Mouse (Mus musculus): ENCODE results near the gene Immp2l.
A peak's percentile ranks its signal among the peaks of the same experiment; 100 is the strongest.
"Not testable (repeated sequence)": the region's sequence is repeated elsewhere in the genome, so short reads cannot be mapped to it uniquely, and the experiment has no call there.

The Immp2l gene

DNA sequence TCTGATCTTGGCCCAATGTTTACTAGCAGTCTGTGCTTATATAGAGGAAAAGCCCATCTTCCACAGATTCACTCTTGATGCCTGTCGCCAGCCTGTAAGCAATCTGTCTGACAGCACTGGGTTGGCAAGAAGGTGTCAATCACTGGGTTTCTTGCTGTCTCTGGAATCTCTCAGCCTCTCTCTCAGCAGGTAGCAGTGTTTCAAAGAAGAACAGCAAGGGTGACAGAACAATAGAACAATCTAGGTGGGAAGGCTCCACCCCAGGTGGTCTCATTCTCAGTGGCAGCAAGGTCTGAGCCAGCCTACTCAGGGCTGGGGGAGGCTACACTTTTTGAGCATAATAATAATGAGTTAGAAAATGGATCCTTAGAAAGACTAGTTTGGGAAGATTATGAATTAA lies 693.1 kb downstream of the Immp2l start:
- DNase-seq (ENCODE audit: low read depth): no peak

DNA sequence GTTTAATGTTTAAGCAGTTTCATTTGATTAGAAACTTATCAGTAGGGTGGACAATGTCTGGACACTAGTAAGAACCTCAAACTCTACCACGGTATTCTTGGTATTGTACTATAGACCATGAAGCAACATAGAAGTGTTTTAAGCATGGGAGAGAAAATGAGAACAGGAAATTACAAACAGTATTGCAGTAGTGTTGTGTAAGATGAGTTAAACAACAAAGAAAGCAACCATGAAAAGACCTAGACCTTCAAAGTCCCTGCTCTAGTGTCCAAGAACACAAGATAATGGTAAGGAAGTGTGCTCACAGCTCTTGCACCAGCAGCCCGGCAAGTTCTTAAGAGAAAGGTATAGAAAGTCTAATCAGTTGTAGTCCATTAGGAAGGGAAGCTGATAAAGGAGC lies 700.7 kb downstream of the Immp2l start:
- DNase-seq (ENCODE audit: low read depth): no peak

- DNase-seq (ENCODE audit: low read depth): no peak
These were observed 702.8 kb downstream of the Immp2l start for GRCm38 (mm10) chr12:41726720-41727119.

- no peak for DNase-seq (ENCODE audit: low read depth)
These were observed 703.3 kb downstream of the Immp2l start for GRCm38 (mm10) chr12:41727221-41727620.

- DNase-seq (ENCODE audit: low read depth): peak; percentile 12
These were observed 704.0 kb downstream of the Immp2l start for GRCm38 (mm10) chr12:41727764-41728338.

DNA sequence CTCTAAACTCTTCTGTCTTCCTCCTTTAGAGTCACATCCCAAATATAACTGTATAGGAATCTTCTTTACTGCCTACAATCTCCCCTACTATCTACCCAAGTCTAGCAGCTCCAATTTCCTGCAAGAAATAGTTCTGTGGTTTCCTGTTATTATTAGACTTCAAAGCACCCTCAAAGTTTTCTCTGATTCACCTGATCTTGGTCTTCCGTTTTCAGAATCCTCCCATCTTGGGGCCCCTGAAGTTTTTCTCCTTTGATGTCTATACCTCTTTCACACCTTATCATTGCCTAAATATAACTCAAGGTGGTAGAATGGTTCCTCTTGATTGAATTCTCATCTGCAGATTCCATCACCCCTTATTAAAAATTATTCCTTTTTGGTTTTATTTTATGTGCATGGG lies 704.6 kb downstream of the Immp2l start:
- DNase-seq (ENCODE audit: low read depth): peak; percentile 23

GRCm38 (mm10) chr12:41729780-41730179 lies 705.9 kb downstream of the Immp2l start:
- DNase-seq (ENCODE audit: low read depth): no peak

- no peak for DNase-seq (ENCODE audit: low read depth)
These were observed 709.3 kb downstream of the Immp2l start for GRCm38 (mm10) chr12:41733168-41733567.

DNA sequence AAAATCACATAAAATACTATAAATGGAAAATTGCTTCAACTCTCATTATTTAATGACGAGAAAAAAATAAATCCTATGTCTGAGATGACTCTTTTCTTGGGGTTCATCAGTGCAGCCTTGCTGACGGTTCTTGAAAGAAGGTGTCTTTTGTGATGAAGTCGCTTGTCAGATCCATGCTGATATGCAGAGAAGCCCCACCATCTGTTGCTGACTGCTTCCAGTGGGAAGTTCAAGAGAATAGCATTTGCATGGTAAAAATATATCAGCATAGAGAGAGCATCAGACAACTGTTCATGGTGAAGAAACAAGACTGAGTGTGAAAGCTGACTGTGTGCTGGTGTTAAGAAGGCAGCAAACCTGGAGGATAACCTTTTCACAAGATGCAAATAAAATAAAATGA lies 719.0 kb downstream of the Immp2l start:
- no peak for DNase-seq (ENCODE audit: low read depth)

DNA sequence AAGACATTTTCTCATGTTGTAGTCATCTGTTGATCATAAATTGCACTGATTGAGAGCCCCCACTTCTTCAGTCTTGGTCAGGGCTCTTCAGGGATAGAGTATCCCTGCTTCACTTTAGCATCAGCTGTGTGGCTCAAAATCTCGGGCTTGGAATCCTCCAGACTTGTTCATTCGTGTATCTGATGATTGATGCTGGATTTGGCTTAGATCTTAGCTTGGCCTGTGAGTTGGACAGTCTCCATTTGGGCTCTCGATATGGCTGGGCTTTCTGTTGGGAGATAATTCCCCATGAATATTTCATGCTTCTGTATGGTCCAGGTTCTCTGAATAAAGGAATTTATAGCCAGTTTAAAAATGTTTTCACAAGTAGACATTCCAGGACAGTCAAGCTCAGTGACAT lies 739.5 kb downstream of the Immp2l start:
- DNase-seq (ENCODE audit: low read depth): no peak

GRCm38 (mm10) chr12:41773961-41774360 lies 750.1 kb downstream of the Immp2l start:
- DNase-seq (ENCODE audit: low read depth): no peak

DNA sequence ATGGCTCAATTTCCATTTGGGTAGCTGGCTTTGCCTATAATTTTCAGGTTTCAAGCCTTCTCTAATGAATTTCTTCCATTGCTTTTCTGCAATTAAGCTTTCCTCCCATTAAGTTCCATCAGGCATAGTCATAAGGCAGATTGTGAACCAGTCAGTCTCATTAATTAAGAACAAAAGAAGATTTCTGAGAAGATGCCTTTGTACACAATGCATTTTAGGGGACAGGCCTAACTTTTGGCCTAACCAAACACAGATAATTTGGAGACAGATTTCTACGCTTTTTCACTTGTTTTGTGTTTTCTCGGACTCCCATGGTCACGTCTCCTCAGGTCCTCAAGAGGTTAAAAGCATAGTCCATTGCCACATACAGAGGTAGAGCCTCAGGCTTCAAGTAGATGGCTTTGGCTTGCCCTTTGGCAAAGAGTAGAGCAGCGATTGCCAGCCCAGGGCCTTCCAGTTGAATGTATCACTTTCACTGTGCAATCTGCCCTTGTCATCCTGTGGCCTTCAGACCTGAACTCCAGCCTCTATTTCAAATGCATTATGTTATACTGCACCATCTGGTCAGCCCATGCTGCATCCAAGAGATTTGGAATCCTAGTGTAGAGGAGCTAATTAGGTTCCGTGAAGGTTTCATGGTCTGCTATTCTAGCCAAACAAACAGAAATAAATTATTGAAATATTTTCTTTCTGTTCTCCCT lies 750.9 kb downstream of the Immp2l start:
- DNase-seq (ENCODE audit: low read depth): no peak

DNA sequence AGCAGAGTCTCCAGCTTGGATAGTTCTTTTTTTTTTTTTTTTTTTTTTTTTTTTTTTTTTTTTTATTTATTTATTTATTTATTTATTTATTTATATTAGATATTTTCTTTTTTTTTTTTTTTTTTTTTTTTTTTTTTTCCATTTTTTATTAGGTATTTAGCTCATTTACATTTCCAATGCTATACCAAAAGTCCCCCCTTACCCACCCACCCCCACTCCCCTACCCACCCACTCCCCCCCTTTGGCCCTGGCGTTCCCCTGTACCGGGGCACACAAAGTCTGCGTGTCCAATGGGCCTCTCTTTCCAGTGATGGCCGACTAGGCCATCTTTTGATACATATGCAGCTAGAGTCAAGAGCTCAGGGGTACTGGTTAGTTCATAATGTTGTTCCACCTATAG lies 753.9 kb downstream of the Immp2l start:
- not testable (repeated sequence) for DNase-seq (ENCODE audit: low read depth)

DNA sequence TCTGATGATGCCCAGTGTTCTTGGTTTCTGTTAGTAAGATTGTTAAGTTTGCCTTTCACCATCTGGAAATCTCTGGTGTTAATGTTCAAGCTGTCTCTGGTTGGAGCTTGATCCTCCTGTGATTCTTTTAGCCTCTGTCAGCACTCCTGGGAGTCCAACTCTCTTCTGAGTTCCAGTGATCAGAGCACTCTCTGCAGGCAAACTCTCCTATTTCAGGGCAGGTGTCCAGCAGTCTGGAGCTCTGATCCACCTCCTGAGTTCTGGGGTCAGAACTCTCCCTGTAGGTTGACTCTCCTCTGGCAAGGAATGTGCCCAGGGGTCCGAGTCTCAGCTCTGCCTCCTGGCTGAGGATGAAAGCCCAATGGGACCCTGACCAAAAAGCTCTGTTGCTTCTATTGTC lies 769.8 kb downstream of the Immp2l start:
- DNase-seq (ENCODE audit: low read depth): not testable (repeated sequence)

DNA sequence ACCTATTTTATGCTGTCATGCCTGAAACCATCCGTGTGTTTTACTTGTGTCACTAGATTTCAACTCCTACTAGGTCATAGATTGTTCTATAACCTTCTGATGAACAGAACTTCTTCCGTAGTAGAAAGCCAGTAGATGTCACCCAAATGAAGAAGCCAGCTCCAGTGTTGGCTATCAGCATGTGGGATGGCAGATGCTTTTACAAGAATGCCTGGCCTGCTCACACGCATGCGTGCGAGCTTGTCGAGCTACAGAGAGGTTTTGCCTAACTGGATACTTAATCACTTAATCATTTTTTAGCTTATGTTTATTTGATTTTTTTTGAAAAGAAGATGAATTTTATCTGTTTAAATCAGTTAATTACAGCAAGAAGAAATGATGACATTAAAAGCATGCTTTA lies 805.6 kb downstream of the Immp2l start:
- no peak for DNase-seq (ENCODE audit: low read depth)

DNA sequence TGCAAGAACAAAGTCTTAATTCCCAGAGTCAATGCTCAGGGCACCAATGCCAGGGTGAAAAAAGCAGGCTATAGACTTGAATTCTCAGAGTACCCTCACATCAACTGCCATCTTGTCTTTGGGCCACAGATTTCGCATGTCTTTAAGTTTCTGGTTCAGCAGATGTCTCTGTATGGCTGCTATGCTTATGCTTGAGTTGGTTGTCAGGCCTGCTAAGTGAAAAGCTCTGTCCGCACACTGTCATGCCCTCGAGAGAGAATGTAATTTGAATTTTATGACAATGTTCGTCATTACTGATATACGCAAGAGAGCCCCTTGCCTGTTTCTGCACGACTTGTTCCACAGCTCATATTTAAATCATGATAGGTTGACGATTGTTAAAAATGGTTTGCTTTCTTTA lies 807.8 kb downstream of the Immp2l start:
- DNase-seq (ENCODE audit: low read depth): no peak

- no peak for DNase-seq (ENCODE audit: low read depth)
These were observed 810.8 kb downstream of the Immp2l start for GRCm38 (mm10) chr12:41834646-41835045.

- no peak for DNase-seq (ENCODE audit: low read depth)
These were observed 814.5 kb downstream of the Immp2l start for GRCm38 (mm10) chr12:41838334-41838847.

GRCm38 (mm10) chr12:41839241-41839640 lies 815.4 kb downstream of the Immp2l start:
- DNase-seq (ENCODE audit: low read depth): no peak

DNA sequence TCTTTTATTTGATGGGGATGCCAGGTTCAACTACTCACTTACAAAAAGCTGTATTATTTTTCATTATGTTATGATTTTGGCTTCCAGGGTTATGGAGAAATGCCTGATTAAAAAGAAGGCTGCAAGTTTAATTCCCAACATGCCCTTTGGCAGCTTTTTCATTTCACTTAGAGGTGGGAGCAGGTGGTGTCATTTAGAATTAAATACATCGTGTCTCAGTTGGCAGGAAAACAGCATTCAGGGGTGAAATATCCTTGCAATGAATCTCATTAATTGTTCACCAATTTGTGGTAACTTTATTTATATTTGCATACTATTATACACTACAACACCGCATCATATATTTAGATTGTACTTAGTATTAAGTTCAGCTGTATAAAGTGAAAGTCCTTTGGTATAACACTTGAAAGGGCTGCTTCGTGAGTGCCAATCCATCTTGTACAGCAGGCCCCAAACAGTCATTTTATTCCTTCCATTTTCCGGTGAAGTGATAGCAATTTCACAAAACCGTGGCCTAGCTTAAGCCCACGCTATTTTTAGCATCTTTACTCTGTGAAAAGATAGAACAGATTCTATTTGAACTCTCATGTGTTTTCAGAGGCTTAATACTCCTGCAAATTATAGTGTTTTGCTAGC lies 818.9 kb downstream of the Immp2l start:
- no peak for DNase-seq (ENCODE audit: low read depth)

DNA sequence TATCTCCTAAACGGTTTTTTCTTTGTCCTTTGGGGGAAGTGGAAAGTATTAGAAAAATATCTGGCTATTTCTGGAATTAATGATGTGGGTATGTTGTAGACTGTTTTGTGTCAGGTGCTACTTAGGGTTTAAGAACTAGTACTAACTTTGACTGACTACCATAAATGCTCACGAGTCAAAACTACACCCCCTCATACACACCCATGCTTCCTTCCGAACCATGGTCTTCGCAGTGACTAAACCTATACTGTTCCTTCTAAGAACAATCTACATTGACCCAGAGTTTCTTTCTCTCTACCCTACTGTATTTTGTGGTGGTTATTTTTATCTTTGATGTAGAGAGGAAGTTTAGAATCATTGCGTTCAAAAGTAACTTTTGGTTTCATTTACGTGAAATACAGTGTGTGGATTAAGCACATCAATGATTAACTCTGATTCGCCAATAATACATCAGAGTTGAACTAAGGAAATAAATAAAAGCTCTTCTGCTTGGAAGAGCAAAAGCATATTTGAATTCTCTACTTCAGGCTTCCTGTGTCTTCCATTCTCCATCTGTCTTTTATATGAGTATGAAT lies 828.1 kb downstream of the Immp2l start:
- peak; percentile 51 for DNase-seq (ENCODE audit: low read depth)

GRCm38 (mm10) chr12:41859652-41860051 lies 835.8 kb downstream of the Immp2l start:
- DNase-seq (ENCODE audit: low read depth): not testable (repeated sequence)

DNA sequence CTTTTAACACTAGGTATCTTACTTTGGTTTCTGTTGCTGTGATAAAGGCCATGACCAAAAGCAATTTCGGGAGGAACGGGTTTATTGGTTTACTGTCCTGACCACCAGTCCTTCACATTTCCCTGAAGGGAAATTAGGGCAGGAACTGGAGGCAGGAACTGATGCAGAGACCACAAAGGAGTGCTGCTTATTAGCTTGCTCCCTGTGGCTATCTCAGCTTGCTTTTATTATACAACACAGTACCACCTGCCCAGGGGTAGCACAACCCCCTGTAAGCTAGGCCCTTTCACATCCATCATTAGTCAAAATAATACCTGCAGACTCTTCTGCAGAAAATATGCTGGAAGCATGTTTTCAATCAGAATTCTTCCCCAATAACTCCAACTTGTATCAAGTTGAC lies 844.4 kb downstream of the Immp2l start:
- DNase-seq (ENCODE audit: low read depth): peak; percentile 1
